ENCODE assay signal across 28 mouse cellular contexts in genomic region chr9:116491227-116491626, GRCm38 (mm10).
A peak's percentile ranks its signal among the peaks of the same experiment; 100 is the strongest.
DNase-seq lines count a peak whose midpoint lies in the region; ATAC-seq and TF ChIP-seq lines count a peak whose summit lies in the region.
"Had no signal": no experiment of that assay in that cellular context is flagged by ENCODE, and none has a peak within 500 bp of the region (broad histone marks: within the 10 kb centered on the region; RNA-seq: fewer than 3 reads in every experiment).

No protein-coding gene starts in this region.

- H3K27ac ChIP-seq in gastrocnemius, adult 2 months, result no peak overlapping the region
- no peak overlapping the region for H3K27ac ChIP-seq in layer of hippocampus, adult 2 months
- H3K27ac ChIP-seq in CH12.LX (ENCODE audit: insufficient read depth, low read depth), result no peak overlapping the region
- H3K27ac ChIP-seq: embryonic facial prominence, embryonic 13.5 days; forebrain, embryonic 13.5 days; heart, embryonic 15.5 days; kidney, embryonic 15.5 days; limb, embryonic 15.5 days; liver, embryonic 15.5 days; midbrain, embryonic 13.5 days; neural tube, embryonic 12.5 days had no signal

- no peak for DNase-seq in gastrocnemius, adult 2 months
- DNase-seq in gastrocnemius, postnatal 14 days, result no peak
- DNase-seq in layer of hippocampus, adult 2 months (ENCODE audit: low spot score in 2 of 2), result no peak
- no peak for DNase-seq in layer of hippocampus, postnatal 25 days (ENCODE audit: extremely low spot score in 1 of 2, low spot score in 1 of 2)
- no peak for DNase-seq in CH12.LX (ENCODE audit: extremely low read depth)
- DNase-seq in neural tube, embryonic 10.5 days (ENCODE audit: extremely low spot score, low spot score), result no peak
- no peak for DNase-seq in adipocyte (ENCODE audit: low spot score)
- DNase-seq: cerebellum, adult 18-20 months; cerebellum, postnatal 25 days; embryo, embryonic 11 days; gastrocnemius, postnatal 10 days; heart, adult 18-20 months; kidney, adult 11 months; kidney, postnatal 36 days; left cerebral cortex, postnatal 4 days; lung, postnatal 10 days; right cerebral cortex, postnatal 14 days had no signal

- no peak overlapping the region for H3K9ac ChIP-seq in CH12.LX (ENCODE audit: insufficient read depth, low read depth)
- H3K9ac ChIP-seq: embryonic facial prominence, embryonic 13.5 days; forebrain, embryonic 13.5 days; heart, embryonic 15.5 days; kidney, embryonic 15.5 days; limb, embryonic 15.5 days; liver, embryonic 15.5 days; midbrain, embryonic 13.5 days; neural tube, embryonic 12.5 days had no signal

- TF ChIP-seq RAD21 in CH12.LX (IDR thresholded peaks at IDR 0.05; ENCODE audit: low read depth, low read length), result peak; percentile 62

- dilution Hi-C loops in CH12.LX (cut with MboI; ENCODE audit: extremely low pct_ligation_motif_present, extremely low pct_unique_long_range_greater_than_20kb, low sequenced_read_pairs), result no loop called here

- H3K79me2 ChIP-seq in CH12.LX (replicated peaks; ENCODE audit: control insufficient read depth, extremely low read depth, insufficient read depth, poor library complexity, severe bottlenecking), result no peaks in the 10 kb centered on the region

- TF ChIP-seq CTCF in gastrocnemius, adult 2 months (IDR thresholded peaks at IDR 0.05), result peak; percentile 40; the same call in 1 of the 2 replicates
- peak; percentile 57 for TF ChIP-seq CTCF in layer of hippocampus, adult 2 months (conservative IDR thresholded peaks at IDR 0.05)
- peak in 1 of 2 experiments; percentile 70; a peak in 2 of 4 replicates for TF ChIP-seq CTCF in CH12.LX (conservative IDR thresholded peaks at IDR 0.05 in 1 of 2, IDR thresholded peaks at IDR 0.05 in 1 of 2; ENCODE audit: low read depth in 2 of 2, low read length in 2 of 2)

- H3K4me3 ChIP-seq in gastrocnemius, adult 2 months, result no peak overlapping the region
- no peak overlapping the region for H3K4me3 ChIP-seq in layer of hippocampus, adult 2 months
- H3K4me3 ChIP-seq in CH12.LX (replicated peaks in 1 of 3; ENCODE audit: low read depth in 2 of 3, low read length in 2 of 3, poor library complexity in 1 of 3), result no peak overlapping the region
- H3K4me3 ChIP-seq: embryonic facial prominence, embryonic 13.5 days; erythroblast, embryonic 14.5 days; forebrain, embryonic 13.5 days; heart, embryonic 15.5 days; kidney, embryonic 15.5 days; limb, embryonic 15.5 days; liver, embryonic 15.5 days; midbrain, embryonic 13.5 days; neural tube, embryonic 12.5 days had no signal

- no peaks in the 10 kb centered on the region for H3K4me1 ChIP-seq in CH12.LX (ENCODE audit: control insufficient read depth in 1 of 2, insufficient read depth in 2 of 2)
- H3K4me1 ChIP-seq: forebrain, embryonic 13.5 days; heart, embryonic 15.5 days; kidney, embryonic 15.5 days; liver, embryonic 15.5 days; midbrain, embryonic 13.5 days; neural tube, embryonic 12.5 days had no signal

- TF ChIP-seq POLR2A in CH12.LX (IDR thresholded peaks at IDR 0.05; ENCODE audit: low read depth, low read length), result no peak

- peaks cover 5% of the 10 kb centered on the region for H3K27me3 ChIP-seq in CH12.LX (replicated peaks)
- H3K27me3 ChIP-seq: embryonic facial prominence, embryonic 13.5 days; forebrain, embryonic 13.5 days; heart, embryonic 15.5 days; kidney, embryonic 15.5 days; limb, embryonic 15.5 days; liver, embryonic 15.5 days; midbrain, embryonic 13.5 days; neural tube, embryonic 12.5 days had no signal

- in situ Hi-C loops in CH12.LX (cut with MboI; ENCODE audit: low pct_ligation_motif_present, low pct_unique_long_range_greater_than_20kb, low sequenced_read_pairs), result no loop called here

- H3K4me2 ChIP-seq in CH12.LX (ENCODE audit: insufficient read depth, low read depth, poor library complexity, severe bottlenecking), result no peak overlapping the region
- H3K4me2 ChIP-seq: embryonic facial prominence, embryonic 13.5 days; forebrain, embryonic 13.5 days; heart, embryonic 15.5 days; kidney, embryonic 15.5 days; limb, embryonic 15.5 days; liver, embryonic 15.5 days; midbrain, embryonic 13.5 days; neural tube, embryonic 12.5 days had no signal

- H3K36me3 ChIP-seq in CH12.LX (replicated peaks in 1 of 2; ENCODE audit: control insufficient read depth in 1 of 2, insufficient read depth in 1 of 2, low read length in 1 of 2), result no peaks in the 10 kb centered on the region
- H3K36me3 ChIP-seq: embryonic facial prominence, embryonic 13.5 days; heart, embryonic 15.5 days; kidney, embryonic 15.5 days; limb, embryonic 15.5 days; liver, embryonic 15.5 days; midbrain, embryonic 13.5 days; neural tube, embryonic 12.5 days had no signal

- no peak for TF ChIP-seq EP300 in CH12.LX (IDR thresholded peaks at IDR 0.05; ENCODE audit: low read length)

- intact Hi-C loops in gastrocnemius, adult 2 months (cut with DNase I), result no loop called here
- intact Hi-C loops in gastrocnemius, postnatal 14 days (cut with DNase I; ENCODE audit: low total_unique reads), result no loop called here

- H3K9me3 ChIP-seq in CH12.LX (replicated peaks; ENCODE audit: low read length), result no peaks in the 10 kb centered on the region
- H3K9me3 ChIP-seq: limb, embryonic 15.5 days; liver, embryonic 15.5 days had no signal

- 0 out of 2 replicates have a peak, but pooled peaks have one; percentile 36 for ATAC-seq in common myeloid progenitor, adult 5-6 weeks (replicated peaks; ENCODE audit: low read depth, poor library complexity, severe bottlenecking)
- ATAC-seq: forebrain, embryonic 13.5 days; hindbrain, embryonic 16.5 days; midbrain, embryonic 13.5 days had no signal

TF ChIP-seq in CH12.LX, 34 proteins besides CTCF, POLR2A, EP300 and RAD21:
- no peak for TF ChIP-seq MXI1 (IDR thresholded peaks at IDR 0.05; ENCODE audit: low read depth, low read length)
- no peak for TF ChIP-seq TCF12 (IDR thresholded peaks at IDR 0.05; ENCODE audit: low read depth, low read length)
- TF ChIP-seq SMC3 (IDR thresholded peaks at IDR 0.05; ENCODE audit: low read depth, low read length), result peak; percentile 45
- no peak for TF ChIP-seq JUND (conservative IDR thresholded peaks at IDR 0.05; ENCODE audit: low read depth, low read length)
- TF ChIP-seq ZC3H11A (IDR thresholded peaks at IDR 0.05; ENCODE audit: low read depth, low read length), result no peak
- no peak for TF ChIP-seq RCOR1 (conservative IDR thresholded peaks at IDR 0.05; ENCODE audit: low read depth, low read length)
